Mouse (Mus musculus): ENCODE data around the gene Tbc1d25.

DNA sequence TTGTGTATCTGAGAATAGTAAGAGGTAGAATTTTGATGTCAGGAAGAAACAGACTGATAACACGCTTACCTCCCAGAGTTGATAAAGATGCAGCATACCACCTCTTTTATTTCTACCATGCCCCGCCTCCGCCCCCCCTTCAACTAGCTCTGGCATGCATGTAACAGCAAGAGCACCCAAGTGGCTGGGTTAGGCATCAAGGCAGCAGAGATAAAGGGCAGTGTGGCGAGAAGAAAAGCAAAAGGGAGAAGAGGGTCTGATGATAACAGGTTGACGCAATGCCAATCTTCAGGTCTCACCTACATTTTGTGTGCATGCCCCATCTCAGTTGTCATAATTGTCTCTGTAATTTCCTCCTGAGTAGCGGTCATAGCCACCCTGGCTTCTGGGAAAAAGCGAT, 33.0 kb downstream of the Tbc1d25 start:
- TF ChIP-seq CHD2 (IDR thresholded peaks at IDR 0.05; ENCODE audit: low read depth, low read length): no peak
- TF ChIP-seq ZNF384 (IDR thresholded peaks at IDR 0.05; ENCODE audit: low read depth, low read length): no peak
- TF ChIP-seq ZC3H11A (IDR thresholded peaks at IDR 0.05; ENCODE audit: borderline replicate concordance, low read depth, low read length): no peak
- TF ChIP-seq MAFK (IDR thresholded peaks at IDR 0.05; ENCODE audit: insufficient read depth, low read depth, low read length): no peak
